Mouse (Mus musculus) MEL (cell line): ENCODE measurements at regions not wholly inside any gene's neighbourhood (a gene's known extent, or its start where the extent isn't known, plus 50 kb on each side); places are given as distances from the start of the nearest gene placed in this dataset.

Experiments
- DNase-seq: peaks from one replicate; pipeline ENCODE4 v3.0.0; 2011; ENCODE audit warnings: low read depth, low spot score
- H3K27ac ChIP-seq: 2 replicates; pipeline ENCODE4 v1.5.1; 2012; ENCODE audit warnings: low read depth, mild to moderate bottlenecking, control low read depth, low read length, moderate library complexity; ENCODE audit not compliant: control insufficient read depth
- H3K27me3 ChIP-seq, 2 experiments: fragments of 150-350 bp in 1 of 2; sonication (generic) in 1 of 2; 2 replicates each; pipeline ENCODE4 v1.6.1; 2012; ENCODE audit warnings: low read length in 2 of 2, mild to moderate bottlenecking in 2 of 2, improper control_type of control experiment in 1 of 2, moderate library complexity in 1 of 2; ENCODE audit not compliant: insufficient read depth in 2 of 2, control insufficient read depth in 1 of 2
- H3K36me3 ChIP-seq, 2 experiments: 2 replicates each; pipeline ENCODE4 v1.6.1; 2012 to 2014; ENCODE audit warnings: low read length in 2 of 2, improper control_type of control experiment in 1 of 2, inconsistent platforms in 1 of 2, mild to moderate bottlenecking in 1 of 2; ENCODE audit not compliant: insufficient read depth in 2 of 2, control insufficient read depth in 1 of 2
- H3K4me1 ChIP-seq, 2 experiments: fragments of 150-350 bp in 1 of 2; sonication (generic) in 1 of 2; 2 replicates each; pipeline ENCODE4 v1.6.1; 2012; ENCODE audit warnings: low read length in 2 of 2, improper control_type of control experiment in 1 of 2, mild to moderate bottlenecking in 1 of 2; ENCODE audit not compliant: insufficient read depth in 2 of 2, control insufficient read depth in 1 of 2
- H3K4me3 ChIP-seq, 2 experiments: fragments of 150-350 bp in 1 of 2; sonication (generic) in 1 of 2; 2 replicates each; pipeline ENCODE4 v1.5.1; 2012; ENCODE audit warnings: low read depth in 2 of 2, low read length in 2 of 2, mild to moderate bottlenecking in 2 of 2, moderate library complexity in 2 of 2, control low read depth in 1 of 2, improper control_type of control experiment in 1 of 2; ENCODE audit not compliant: control insufficient read depth in 1 of 2, insufficient read depth in 1 of 2
- H3K79me2 ChIP-seq: 2 replicates; pipeline ENCODE4 v1.6.1; 2012; ENCODE audit warnings: mild to moderate bottlenecking, low read length, moderate library complexity; ENCODE audit not compliant: control insufficient read depth, poor library complexity, insufficient read depth
- H3K9ac ChIP-seq: 2 replicates; pipeline ENCODE4 v1.6.1; 2012; ENCODE audit warnings: low read depth, mild to moderate bottlenecking, control low read depth, low read length, moderate library complexity; ENCODE audit not compliant: control insufficient read depth, poor library complexity, severe bottlenecking
- H3K9me3 ChIP-seq: fragments of 150-350 bp; sonication (generic); replicated peaks from 2 replicates; pipeline ENCODE4 v1.6.1; 2012; ENCODE audit warnings: mild to moderate bottlenecking, low read length, improper control_type of control experiment, moderate library complexity; ENCODE audit not compliant: insufficient read depth
- BHLHE40 ChIP-seq: IDR thresholded peaks from 2 replicates; pipeline ENCODE4 v1.6.1; 2012; ENCODE audit warnings: low read depth, mild to moderate bottlenecking, inconsistent platforms, low read length, improper control_type of control experiment, borderline replicate concordance
- CTCF ChIP-seq, 3 experiments: IDR thresholded peaks in 2 of 3; conservative IDR thresholded peaks in 1 of 3; 2 replicates each; pipeline ENCODE4 v1.5.1; 2011 to 2012; ENCODE audit warnings: low read length in 3 of 3, low read depth in 2 of 3, mild to moderate bottlenecking in 2 of 3, improper control_type of control experiment in 1 of 3, inconsistent platforms in 1 of 3, mixed read lengths in 1 of 3, moderate library complexity in 1 of 3; ENCODE audit not compliant: control insufficient read depth in 1 of 3, insufficient read depth in 1 of 3, poor library complexity in 1 of 3, severe bottlenecking in 1 of 3
- ELF1 ChIP-seq: IDR thresholded peaks from 2 replicates; pipeline ENCODE4 v1.6.1; 2014; ENCODE audit warnings: low read depth, mild to moderate bottlenecking, inconsistent platforms, low read length, improper control_type of control experiment, moderate library complexity
- ETS1 ChIP-seq: IDR thresholded peaks from 2 replicates; pipeline ENCODE4 v1.6.1; 2012; ENCODE audit warnings: low read depth, mild to moderate bottlenecking, inconsistent platforms, low read length, improper control_type of control experiment, moderate library complexity
- GATA1 ChIP-seq: IDR thresholded peaks from 2 replicates; pipeline ENCODE4 v1.6.1; 2011; ENCODE audit warnings: low read depth, low read length, improper control_type of control experiment
- HCFC1 ChIP-seq: IDR thresholded peaks from 2 replicates; pipeline ENCODE4 v1.6.1; 2012; ENCODE audit warnings: low read depth, mild to moderate bottlenecking, inconsistent platforms, low read length, improper control_type of control experiment, moderate library complexity
- KAT2A ChIP-seq: conservative IDR thresholded peaks from 2 replicates; pipeline ENCODE4 v1.6.1; 2012; ENCODE audit warnings: low read depth, low read length, improper control_type of control experiment, inconsistent platforms
- MAX ChIP-seq: IDR thresholded peaks from 2 replicates; pipeline ENCODE4 v1.6.1; 2011; ENCODE audit warnings: low read length, improper control_type of control experiment
- MAZ ChIP-seq: IDR thresholded peaks from 2 replicates; pipeline ENCODE4 v1.6.1; 2012; ENCODE audit warnings: low read depth, mild to moderate bottlenecking, inconsistent platforms, low read length, improper control_type of control experiment
- MYC ChIP-seq: IDR thresholded peaks from 2 replicates; pipeline ENCODE4 v1.6.1; 2011; ENCODE audit warnings: low read depth, mild to moderate bottlenecking, low read length, improper control_type of control experiment, moderate library complexity
- NELFE ChIP-seq: IDR thresholded peaks from 2 replicates; pipeline ENCODE4 v1.6.1; 2011; ENCODE audit warnings: low read depth, low read length, improper control_type of control experiment
- NRF1 ChIP-seq: IDR thresholded peaks from 2 replicates; pipeline ENCODE4 v1.6.1; 2014; ENCODE audit warnings: low read depth, mild to moderate bottlenecking, inconsistent platforms, low read length, improper control_type of control experiment, moderate library complexity; ENCODE audit not compliant: poor library complexity, insufficient read depth, severe bottlenecking
- POLR2AphosphoS5 ChIP-seq: IDR thresholded peaks from 2 replicates; pipeline ENCODE4 v1.6.1; 2012; ENCODE audit warnings: low read depth, borderline replicate concordance, mild to moderate bottlenecking, inconsistent platforms, low read length, moderate library complexity, mixed read lengths
- SMC3 ChIP-seq: IDR thresholded peaks from 2 replicates; pipeline ENCODE4 v1.6.1; 2011; ENCODE audit warnings: low read depth, low read length, improper control_type of control experiment
- TAL1 ChIP-seq: IDR thresholded peaks from 2 replicates; pipeline ENCODE4 v1.6.1; 2012; ENCODE audit warnings: mild to moderate bottlenecking, inconsistent platforms, low read length, moderate library complexity, mixed read lengths
- TCF12 ChIP-seq: IDR thresholded peaks from 2 replicates; pipeline ENCODE4 v1.6.1; 2014; ENCODE audit warnings: low read depth, mild to moderate bottlenecking, inconsistent platforms, low read length, improper control_type of control experiment, moderate library complexity
- UBTF ChIP-seq: IDR thresholded peaks from 2 replicates; pipeline ENCODE4 v1.6.1; 2012; ENCODE audit warnings: low read depth, mild to moderate bottlenecking, inconsistent platforms, low read length, improper control_type of control experiment, moderate library complexity, borderline replicate concordance; ENCODE audit not compliant: insufficient read depth
- USF1 ChIP-seq: IDR thresholded peaks from 2 replicates; pipeline ENCODE4 v1.6.1; 2014; ENCODE audit warnings: low read depth, mild to moderate bottlenecking, inconsistent platforms, low read length, improper control_type of control experiment, moderate library complexity
- ZKSCAN1 ChIP-seq: IDR thresholded peaks from 2 replicates; pipeline ENCODE4 v1.6.1; 2012; ENCODE audit warnings: low read depth, mild to moderate bottlenecking, inconsistent platforms, low read length, improper control_type of control experiment, moderate library complexity
- ZNF384 ChIP-seq: IDR thresholded peaks from 2 replicates; pipeline ENCODE4 v1.6.1; 2012; ENCODE audit warnings: low read depth, mild to moderate bottlenecking, inconsistent platforms, low read length, improper control_type of control experiment

- no peak overlapping the region for H3K4me3 ChIP-seq
- H3K36me3 ChIP-seq: no peaks in the 10 kb centered on the region
- no peak overlapping the region for H3K27ac ChIP-seq
- no peak overlapping the region for H3K9ac ChIP-seq
- H3K9me3 ChIP-seq: no peaks in the 10 kb centered on the region
- H3K79me2 ChIP-seq: no peaks in the 10 kb centered on the region
- no peaks in the 10 kb centered on the region for H3K27me3 ChIP-seq
- no peak for DNase-seq
- TF ChIP-seq KAT2A (no peak), ZKSCAN1 (no peak), CTCF (IDR thresholded peaks at IDR 0.05 in 2 of 3, conservative IDR thresholded peaks at IDR 0.05 in 1 of 3; ENCODE audit: control insufficient read depth in 1 of 3, insufficient read depth in 1 of 3, low read depth in 2 of 3, low read length in 3 of 3, poor library complexity in 1 of 3, severe bottlenecking in 1 of 3) (no peak), ELF1 (no peak), MAZ (no peak), UBTF (no peak), TCF12 (no peak), ZNF384 (no peak), SMC3 (no peak), BHLHE40 (no peak), HCFC1 (no peak), USF1 (no peak), POLR2AphosphoS5 (no peak), TAL1 (no peak)
- H3K4me1 ChIP-seq: no peaks in the 10 kb centered on the region
These were observed 336.3 kb upstream of the Tgfbr2 start for GRCm38 (mm10) chr9:116511450-116511849.

GRCm38 (mm10) chr9:116507756-116508155 lies 332.6 kb upstream of the Tgfbr2 start:
- no peaks in the 10 kb centered on the region for H3K79me2 ChIP-seq
- H3K27ac ChIP-seq: no peak overlapping the region
- H3K4me3 ChIP-seq: no peak overlapping the region
- no peaks in the 10 kb centered on the region for H3K4me1 ChIP-seq
- no peak overlapping the region for H3K9ac ChIP-seq
- no peaks in the 10 kb centered on the region for H3K9me3 ChIP-seq
- H3K27me3 ChIP-seq: no peaks in the 10 kb centered on the region
- no peak for TF ChIP-seq ZNF384
- TF ChIP-seq CTCF (IDR thresholded peaks at IDR 0.05 in 2 of 3, conservative IDR thresholded peaks at IDR 0.05 in 1 of 3; ENCODE audit: control insufficient read depth in 1 of 3, insufficient read depth in 1 of 3, low read depth in 2 of 3, low read length in 3 of 3, poor library complexity in 1 of 3, severe bottlenecking in 1 of 3): no peak
- TF ChIP-seq NRF1: no peak
- TF ChIP-seq ETS1: no peak
- TF ChIP-seq TAL1: no peak
- TF ChIP-seq ELF1: no peak
- no peak for TF ChIP-seq SMC3
- no peak for TF ChIP-seq NELFE
- no peak for TF ChIP-seq MAZ
- TF ChIP-seq GATA1: no peak
- TF ChIP-seq MYC: no peak
- no peak for TF ChIP-seq MAX
- H3K36me3 ChIP-seq: no peaks in the 10 kb centered on the region
- DNase-seq: no peak
